Mouse (Mus musculus) cerebellum, adult 2 months (tissue): ENCODE measurements around the gene Mastl.

ENCODE experiments used
- CTCF ChIP-seq: fragments of 200-500 bp; IDR thresholded peaks from 2 replicates; pipeline ENCODE4 v1.5.1; 2011; ENCODE audit warnings: low read depth, mild to moderate bottlenecking, control low read depth, low read length, moderate library complexity, borderline replicate concordance; ENCODE audit not compliant: insufficient read depth
- POLR2A ChIP-seq: fragments of 200-500 bp; IDR thresholded peaks from 2 replicates; pipeline ENCODE4 v1.6.1; 2011; ENCODE audit warnings: low read length, control low read depth, borderline replicate concordance; ENCODE audit not compliant: insufficient read depth

GRCm38 (mm10) chr2:23071406-23071805 lies 84.4 kb downstream of the Mastl start:
- TF ChIP-seq CTCF = no peak
- TF ChIP-seq POLR2A = no peak
